Mouse (Mus musculus): ENCODE measurements around the gene 1700021F05Rik.
"Not testable (repeated sequence)": the region's sequence is repeated elsewhere in the genome, so short reads cannot be mapped to it uniquely, and the experiment has no call there.

The 1700021F05Rik gene

DNA sequence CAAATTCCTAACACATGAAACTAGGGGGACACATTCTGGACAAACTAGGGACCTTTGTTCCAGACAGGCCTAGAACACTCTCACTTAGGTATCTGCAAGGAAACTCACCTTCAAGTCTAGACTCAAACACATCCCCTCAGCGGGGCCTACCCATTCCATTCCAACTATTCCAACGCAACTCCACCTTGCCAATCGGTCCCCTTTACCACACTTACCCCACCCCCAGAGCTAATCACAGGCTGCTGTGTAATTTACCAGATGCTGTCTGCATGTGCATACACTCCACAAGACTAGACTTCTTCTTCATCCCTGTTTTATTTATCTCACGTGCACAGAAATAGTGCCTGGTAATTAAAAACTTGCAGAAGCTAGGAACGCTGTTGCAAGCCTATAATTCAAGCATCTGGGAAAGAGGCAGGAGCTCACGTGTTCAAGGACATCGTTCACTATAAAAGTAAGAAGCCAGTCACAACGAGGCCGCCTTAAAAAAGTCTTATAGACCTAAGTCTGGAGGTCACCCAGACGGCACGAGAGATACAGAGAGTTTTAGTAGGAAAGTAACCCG, 966 bp downstream of the 1700021F05Rik start:
- no peak for DNase-seq (ENCODE audit: low spot score in 2 of 2)

DNA sequence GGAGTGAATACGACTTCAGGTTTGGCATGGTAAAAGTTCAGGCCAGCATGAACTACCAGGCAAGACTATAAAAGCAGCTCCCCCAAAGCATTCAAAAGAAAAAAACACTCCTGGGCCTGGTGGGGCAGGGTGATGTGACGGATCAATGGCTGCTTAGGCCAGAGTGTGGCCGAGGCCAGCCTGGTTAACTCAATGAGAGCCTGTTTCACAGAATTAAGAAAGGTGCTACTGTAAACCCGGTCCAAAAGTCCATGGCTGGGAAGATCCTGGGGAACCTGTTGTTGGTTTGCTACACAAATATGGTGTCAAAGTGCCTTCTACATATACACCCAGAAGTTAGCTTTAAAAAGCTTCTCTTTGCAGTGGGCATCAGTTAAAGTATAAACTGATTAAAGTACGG, 2.0 kb downstream of the 1700021F05Rik start:
- no peak for DNase-seq (ENCODE audit: low spot score in 2 of 2)

DNA sequence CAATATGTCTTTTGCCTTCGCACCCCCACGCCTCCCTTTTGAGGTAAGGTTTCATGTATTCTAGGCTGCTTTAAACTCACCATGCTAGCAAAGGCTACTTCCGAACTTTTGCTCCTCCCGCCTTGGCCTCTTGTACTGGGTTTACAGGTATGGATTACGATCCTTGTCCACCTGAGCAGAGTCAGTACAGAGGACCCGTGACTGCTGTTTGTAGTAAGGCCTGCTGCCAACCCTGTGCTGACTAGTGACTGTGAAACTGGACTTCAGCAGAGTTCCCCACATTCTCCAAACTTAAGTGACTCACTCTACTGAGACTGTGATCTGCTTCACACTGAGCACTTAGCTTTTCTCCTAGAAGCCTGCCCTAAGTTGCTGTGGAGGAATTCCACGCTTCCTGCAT, 3.1 kb downstream of the 1700021F05Rik start:
- no peak for DNase-seq (ENCODE audit: low spot score in 2 of 2)

DNA sequence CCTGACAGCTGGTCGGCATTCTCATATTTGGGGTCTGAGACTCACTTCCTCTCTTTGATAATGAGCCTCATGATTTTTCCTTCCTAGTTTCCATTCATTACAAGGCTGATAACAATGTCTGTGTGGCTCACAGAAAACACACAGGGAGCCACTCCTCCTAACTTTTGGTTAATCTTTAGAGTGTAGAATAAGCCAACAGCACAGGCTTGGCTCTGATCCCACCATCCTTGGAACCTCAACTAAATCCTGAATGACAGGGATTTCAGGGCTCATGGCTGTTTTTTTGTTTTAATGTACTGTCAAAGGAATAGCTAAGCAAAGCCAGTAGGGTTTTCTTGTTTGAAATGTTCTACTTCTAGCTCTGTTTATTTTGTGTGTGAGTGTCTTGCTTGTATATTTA, 6.4 kb downstream of the 1700021F05Rik start:
- DNase-seq (ENCODE audit: low spot score in 2 of 2): no peak

DNA sequence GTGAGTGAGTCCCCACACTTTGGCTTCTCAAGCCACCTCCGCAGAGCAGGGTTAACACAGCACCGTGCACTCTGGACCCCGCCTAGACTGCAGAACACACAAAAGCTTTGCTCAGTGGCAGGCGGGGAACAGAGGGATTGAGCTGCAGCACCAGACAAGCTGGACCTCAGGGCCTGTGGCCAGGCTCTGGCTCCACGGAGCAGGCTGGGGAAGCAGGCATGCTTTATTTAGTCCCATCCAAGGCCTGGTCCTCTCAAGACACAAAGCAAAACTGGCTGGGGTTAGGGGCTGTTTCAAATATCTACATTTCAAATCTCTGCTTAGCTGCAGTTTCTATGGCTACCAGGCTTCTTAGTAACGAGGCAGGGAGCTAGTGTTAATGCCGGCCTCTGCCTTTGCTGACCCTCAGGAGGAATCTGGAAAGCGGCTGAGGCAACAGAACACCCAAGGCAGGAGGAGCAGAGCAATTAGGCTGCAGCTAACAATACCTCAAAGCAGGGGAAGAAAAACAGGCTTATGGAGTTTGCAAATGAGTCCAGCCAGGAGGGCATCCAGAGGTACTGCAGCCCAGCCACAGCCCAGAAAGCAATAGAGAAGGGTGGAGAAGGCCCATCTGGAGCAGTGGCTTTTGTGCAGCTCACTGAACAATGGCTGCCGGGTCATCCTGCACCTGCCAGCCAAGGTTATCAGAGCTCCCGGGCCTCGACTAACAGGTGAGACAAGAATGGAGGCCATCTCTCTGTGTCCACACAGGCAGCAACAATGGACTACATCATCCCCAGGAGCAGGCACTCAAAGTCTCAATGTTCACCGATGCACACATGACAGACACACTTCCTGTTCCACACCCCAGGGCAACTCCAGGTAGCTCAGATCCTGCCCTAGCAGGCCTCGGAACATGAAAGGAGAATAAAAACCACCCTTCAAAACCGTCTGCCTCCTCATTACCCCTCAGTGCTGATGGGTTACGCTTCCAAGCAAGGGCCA, 13.2 kb downstream of the 1700021F05Rik start:
- no peak for DNase-seq (ENCODE audit: low spot score in 2 of 2)

DNA sequence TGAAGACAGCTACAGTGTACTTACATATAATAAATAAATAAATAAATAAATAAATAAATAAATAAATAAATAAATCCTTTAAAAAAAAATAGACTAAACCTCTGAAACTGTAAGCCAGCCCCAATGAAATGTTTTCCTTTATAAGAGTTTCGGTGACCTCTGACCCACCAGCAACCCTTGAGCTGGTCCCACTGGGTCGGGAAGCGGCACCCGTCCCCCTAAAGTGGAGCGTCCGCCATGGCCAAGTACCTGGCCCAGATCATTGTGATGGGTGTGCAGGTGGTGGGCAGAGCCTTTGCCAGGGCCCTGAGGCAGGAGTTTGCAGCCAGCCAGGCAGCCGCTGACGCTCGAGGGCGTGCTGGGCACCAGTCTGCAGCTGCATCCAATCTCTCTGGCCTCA, 16.9 kb downstream of the 1700021F05Rik start, which contains the start of gene Gm9803:
Gene Gm9803 (plus strand): TSS at position 154 of the 400 bp plus-strand sequence.
- DNase-seq (ENCODE audit: low spot score in 2 of 2): not testable (repeated sequence)

DNA sequence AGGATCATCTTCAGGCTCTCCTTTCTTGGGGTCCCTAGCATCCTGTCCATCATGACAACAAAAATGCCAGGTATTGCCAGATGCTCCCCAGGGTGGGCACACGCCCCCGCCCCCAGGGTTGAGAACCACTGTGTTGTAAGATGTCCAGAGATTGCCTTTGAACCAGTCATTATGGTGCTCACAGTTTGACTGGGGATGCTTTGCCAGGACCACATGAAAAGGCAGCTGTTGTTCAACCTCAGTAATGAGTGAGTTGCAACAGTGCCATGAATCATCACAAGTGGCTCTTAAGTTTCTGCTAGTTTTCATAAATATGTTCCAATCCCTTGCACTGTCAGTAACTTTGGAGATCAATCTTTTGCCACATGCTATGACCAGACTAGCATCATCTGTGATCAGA, 20.8 kb downstream of the 1700021F05Rik start:
- no peak for DNase-seq (ENCODE audit: low spot score in 2 of 2)

DNA sequence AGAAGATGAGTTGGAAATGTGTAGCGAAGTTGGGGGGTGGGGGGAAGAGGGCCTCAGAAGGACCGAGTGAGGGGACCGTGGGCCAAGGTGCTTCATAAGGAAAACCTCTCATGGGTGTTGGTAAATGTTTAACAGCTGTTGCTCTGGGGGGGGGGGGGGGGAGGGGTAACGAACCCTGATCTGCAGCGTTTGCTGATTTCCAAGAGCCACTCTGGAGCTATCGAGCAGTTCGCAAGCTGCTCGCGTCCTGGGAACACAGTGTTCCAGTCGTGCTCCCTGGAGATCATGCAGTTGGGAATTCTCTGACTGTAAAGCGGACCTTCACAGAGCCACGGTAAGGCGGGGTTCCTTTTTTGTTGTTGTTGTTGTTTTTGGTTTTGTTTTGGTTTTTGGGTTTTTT, 22.4 kb downstream of the 1700021F05Rik start:
- DNase-seq (ENCODE audit: low spot score in 2 of 2): no peak

DNA sequence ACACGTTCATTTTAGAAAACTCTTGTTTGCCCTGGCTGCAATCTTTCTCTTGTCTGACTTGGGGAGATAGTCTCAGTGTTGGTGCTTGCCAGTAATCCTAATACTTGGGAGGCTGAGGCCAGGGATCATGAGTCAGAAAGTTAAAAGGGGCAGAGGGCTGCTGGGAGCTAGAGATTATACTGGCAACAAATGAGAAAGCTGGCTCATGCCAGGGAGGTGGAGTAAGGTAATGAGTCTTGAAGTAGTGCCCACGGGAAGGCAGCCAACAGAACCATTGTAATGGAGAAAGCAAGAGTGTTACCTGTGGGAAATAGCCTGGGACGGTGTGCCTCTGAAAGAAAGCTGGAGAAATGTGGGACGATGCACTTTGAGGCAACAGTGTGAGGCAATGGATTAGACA, 23.0 kb downstream of the 1700021F05Rik start:
- no peak for DNase-seq (ENCODE audit: low spot score in 2 of 2)

DNA sequence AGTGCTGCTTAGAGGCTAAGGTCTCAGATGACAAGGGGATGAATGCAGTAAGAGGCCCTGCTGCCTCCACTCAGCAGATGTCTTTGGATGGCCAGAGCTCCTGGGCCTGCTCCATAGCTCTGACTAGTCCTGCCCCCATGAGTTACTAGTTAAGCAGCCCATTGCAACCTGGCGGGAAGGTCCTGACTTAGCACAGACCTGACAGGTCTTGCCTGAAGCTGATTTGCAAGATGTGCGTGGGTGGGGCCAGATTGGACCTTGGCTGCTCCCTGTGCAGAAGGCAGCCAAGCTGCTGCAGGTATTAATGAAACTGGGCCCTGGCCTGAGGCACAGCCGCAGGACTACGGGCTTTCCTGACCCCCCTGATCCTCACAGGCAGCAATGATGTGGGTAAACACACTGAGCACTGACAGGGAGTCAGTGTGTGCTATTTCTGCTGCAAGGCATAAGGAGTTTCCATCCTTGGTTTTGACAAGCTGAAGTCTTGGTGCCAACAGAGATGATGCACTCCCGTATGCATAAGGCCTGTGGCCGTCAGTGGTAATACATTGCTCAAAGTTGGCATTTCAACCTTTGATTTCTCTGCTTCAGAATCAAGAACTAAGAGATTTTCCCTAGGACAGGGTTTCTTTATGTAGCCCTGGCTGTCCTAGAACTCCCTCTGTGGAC, 23.7 kb downstream of the 1700021F05Rik start:
- no peak for DNase-seq (ENCODE audit: low spot score in 2 of 2)

DNA sequence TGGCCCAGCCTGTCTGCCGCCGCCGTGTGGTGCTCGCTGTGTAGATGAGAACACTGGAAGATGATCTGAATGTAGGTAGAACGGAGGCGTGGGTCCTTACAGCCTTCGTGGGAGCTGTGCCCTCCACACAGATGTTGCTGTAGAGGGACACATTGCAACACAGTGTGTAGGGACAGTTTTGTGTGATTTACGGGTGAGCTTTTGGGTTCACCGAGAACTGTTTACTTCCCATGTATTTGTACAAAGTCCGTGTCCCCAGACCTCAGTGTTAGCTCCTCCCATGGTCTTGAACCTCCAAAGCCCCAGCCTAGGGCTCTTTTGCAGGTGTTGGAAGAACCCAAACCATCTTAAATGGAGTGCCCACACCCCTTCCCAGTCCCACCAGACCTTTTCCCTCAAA, 27.8 kb downstream of the 1700021F05Rik start:
- no peak for DNase-seq (ENCODE audit: low spot score in 2 of 2)

DNA sequence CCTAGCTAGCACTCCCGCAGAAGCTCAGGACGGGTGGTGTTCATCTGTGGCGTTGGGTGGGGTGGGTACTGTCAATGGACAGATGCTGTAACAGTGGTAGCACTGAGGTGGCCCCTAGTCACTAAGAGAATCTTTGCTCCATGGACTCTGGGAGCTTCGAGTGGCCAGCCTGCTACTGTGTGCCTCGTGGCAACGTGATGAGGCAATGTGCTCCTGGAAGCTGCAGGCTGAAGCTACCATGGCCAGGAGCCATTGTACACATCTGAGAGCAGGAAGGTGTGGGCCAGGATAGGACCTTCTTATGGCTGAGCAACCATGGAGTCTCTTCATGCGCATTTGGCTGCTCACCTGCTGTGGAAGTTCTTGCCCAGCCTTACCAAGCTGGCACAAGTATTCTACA, 31.6 kb downstream of the 1700021F05Rik start:
- no peak for DNase-seq (ENCODE audit: low spot score in 2 of 2)

DNA sequence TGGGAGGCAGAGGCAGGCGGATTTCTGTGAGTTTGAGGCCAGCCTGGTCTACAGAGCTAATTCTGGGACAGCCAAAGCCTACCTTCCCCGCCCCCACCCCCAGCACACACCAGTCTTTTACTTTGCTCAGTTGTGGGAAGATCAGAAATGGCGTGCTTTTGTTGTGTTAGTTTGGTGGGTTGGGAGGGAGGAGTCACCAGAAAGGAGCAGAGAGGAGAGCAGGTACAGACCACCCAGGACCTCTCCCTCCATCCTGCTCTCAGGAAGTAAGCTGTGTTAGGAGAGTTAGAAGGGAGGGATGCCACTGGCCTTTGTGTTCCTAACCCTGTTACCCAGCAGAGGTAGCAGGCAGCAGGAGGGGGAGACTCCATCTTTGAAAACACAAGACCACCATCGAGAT, 33.7 kb downstream of the 1700021F05Rik start:
- DNase-seq (ENCODE audit: low spot score in 2 of 2): no peak

DNA sequence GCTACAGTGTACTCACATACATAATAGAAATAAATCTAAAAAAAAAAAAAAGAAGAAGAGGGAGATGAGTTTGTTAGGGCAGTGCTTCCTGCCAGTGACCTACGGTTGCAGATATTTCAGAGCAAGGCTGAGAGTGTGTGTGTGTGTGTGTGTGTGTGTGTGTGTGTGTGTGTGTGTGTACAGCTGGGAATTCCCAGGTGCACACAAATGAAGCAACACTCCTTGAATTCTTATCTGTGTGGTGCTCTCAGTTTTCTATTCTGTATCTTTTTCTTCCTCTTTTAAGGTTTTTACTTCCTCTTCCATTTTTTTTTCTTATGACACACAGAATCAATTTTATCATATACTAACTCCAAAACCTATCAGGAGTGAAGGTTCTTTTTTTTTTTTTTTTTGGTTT, 36.5 kb downstream of the 1700021F05Rik start:
- DNase-seq (ENCODE audit: low spot score in 2 of 2): no peak

DNA sequence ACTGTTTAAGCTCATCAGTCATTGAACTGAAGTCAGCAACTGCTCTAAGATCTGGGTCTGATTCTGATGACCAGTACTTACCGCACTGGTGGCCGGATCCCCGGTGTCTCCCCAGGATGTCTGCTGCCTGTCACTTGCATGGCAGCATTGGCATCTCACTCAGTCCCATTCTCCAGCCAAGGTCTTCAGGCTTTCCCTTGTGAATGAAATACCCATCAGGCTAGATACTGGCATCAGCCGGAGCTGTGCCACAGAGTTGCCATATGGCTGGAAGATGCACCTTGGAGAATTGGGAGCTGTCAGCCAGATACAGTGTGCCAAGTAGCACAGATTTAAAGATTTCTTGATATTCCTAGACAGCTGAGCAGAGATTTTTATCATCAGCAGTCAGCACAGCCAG, 38.2 kb downstream of the 1700021F05Rik start:
- no peak for DNase-seq (ENCODE audit: low spot score in 2 of 2)

DNA sequence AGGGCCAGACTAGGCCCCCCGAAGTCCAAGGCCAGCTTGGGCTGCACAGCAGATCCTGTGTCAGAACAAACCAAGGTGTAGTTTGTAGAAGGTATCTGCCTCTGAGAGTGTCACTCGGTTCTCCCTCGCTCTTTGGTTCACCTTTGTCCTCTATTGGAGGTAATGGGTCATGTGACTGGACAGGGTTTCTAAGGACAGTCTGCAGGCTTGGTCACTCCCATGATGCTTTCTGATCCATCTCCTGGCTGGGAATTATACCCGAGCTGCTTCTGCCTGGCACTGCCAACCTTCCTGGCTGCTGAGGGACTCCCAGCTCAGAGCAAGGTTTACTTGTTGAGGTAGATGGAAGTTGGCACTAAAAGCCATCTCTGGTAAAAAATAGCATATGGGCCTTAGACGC, 49.9 kb downstream of the 1700021F05Rik start:
- DNase-seq (ENCODE audit: low spot score in 2 of 2): no peak

DNA sequence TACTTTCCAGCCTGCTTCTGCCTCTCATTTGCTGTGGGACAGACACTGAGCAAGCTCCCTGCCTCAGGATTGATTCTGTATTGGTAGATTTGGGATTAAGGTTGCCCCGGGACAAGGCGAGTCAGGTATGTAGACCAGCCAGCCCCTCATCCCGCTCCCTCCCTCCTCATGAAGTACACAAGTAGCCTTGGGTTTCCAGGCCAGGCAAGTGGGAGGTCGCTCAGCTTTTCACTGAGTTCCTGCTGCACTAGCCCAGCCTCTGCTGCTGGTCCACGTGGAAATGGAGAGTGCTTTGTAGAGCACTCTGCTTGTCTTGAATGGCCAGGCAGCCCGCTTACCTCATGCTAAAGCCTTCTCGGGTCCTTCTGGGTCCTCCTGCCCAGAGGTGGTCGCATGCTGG, 50.8 kb downstream of the 1700021F05Rik start:
- no peak for DNase-seq (ENCODE audit: low spot score in 2 of 2)

DNA sequence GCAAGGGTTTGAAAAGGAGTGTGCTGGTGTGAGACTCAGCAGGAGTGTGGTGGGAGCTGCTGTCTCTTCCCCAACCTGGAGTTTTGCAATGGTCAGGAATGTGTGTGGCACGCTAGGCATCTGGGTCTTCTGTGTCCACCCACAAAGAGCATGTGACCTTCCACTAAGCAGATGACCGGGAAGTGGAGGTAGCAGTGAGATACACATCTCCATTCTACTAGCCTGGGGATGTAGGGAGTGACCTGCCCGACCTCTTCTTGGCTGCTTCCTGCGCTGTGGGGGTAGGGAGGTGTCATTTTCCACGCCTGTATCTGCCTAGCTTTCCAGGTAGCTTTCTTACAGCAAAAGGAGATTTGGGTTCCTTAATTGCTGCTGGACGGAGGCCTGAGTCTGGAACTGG, 51.2 kb downstream of the 1700021F05Rik start:
- DNase-seq (ENCODE audit: low spot score in 2 of 2): no peak

DNA sequence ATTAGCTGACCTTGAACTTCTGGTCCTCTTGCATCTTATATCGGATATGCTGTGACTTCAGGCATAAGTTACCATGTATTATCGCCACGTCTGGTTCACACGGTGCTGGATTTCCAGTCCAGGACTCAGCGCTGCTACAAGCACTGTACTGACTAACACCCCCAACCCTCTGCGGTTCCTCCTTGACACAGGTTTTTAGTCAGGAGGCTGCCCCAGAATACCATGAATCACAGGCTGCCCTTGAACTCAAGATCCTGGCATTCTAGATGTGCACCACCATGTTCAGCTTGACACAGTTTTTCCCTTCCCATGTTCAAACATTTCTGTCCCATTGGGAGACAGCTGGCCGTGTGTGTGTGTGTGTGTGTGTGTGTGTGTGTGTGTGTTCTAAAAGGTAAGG, 51.7 kb downstream of the 1700021F05Rik start:
- DNase-seq (ENCODE audit: low spot score in 2 of 2): no peak

DNA sequence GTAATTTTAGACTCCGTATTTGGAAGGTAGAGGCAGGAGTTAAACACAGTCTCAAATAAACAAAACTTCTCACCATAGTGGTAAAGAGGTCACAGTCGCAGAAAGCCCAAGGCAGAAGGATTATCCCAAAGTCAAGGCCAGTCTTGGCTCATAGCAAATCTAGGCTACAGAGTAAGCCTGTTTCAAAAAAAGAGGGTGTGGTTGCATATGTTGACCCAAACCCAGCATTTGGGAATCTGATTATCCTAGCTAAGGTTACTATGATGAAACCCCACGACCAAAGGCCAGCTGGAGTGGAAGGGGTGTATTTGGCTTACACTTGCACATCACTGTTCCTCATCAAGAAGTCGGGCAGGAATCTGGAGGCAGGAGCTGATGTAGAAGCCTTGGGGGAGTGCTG, 52.5 kb downstream of the 1700021F05Rik start:
- DNase-seq (ENCODE audit: low spot score in 2 of 2): no peak

DNA sequence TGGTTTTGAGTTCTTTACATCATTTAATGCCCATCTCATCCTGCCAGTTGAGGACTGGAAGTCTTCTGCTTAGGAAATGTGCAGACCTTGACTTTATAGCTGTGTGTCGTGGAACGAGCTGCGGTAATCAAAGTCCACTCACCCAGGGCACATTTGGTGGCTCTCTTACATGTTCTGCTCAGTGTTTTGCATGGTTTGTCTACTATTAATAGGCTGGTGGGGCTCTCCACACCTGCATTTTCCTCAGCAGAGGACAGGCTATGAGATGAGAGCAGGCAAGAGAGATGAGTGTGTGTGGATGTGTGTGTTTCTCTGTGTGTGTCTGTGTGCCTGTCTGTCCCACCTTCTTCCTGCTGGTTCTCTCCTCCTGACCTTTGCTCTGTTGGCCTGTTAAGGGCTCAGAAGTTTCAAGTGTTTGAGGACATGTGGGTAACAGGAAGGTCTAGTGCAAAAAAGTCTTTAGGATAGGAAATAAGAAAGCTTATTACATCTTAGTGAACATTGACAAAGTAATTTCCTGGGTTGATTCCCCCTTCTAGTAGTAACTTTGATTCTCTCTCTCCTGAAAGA, 53.3 kb downstream of the 1700021F05Rik start:
- no peak for DNase-seq (ENCODE audit: low spot score in 2 of 2)

DNA sequence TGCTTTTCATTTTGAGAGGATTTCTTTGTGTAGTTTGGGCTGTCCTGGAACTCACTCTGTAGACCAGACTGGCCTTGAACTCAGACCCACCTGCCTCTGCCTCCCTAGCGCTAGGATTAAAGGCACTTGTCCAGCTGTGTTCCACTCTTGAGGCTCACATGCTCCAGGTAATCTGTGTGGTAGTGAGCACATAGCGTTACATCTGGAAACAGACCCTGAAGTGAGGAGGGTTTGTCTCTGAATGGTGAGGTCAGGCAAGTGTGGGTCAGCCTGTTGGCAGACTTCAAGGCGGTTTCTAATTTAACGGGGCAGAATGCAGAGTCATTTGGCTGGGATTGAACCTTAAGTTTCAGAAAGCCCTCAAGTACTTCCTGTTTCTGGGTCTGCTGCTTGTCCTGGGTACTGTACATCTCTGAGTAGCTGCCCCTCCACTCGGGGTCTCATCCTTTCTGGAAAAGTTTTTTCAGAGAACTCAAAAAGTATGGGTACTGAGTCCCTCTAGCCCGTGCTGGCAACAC, 55.0 kb downstream of the 1700021F05Rik start:
- DNase-seq (ENCODE audit: low spot score in 2 of 2): no peak

All from cerebellum, postnatal 4 days (tissue).